Mouse (Mus musculus): ENCODE data around the gene Enpp5. TPM values are rescaled to one million over a fixed set of nuclear protein-coding genes. Genes with fewer than 3 reads are reported as not detected.

Enpp5 gene
- polyA plus RNA-seq, 1 experiment from 2014 or later: 14.8 TPM

- Histone ChIP-seq H3K27ac (ENCODE audit: low read depth, low read length) (no peak overlapping the region), H3K4me2 (replicated peaks; ENCODE audit: low read depth, low read length) (no peak overlapping the region), H3K9ac (ENCODE audit: low read depth, low read length) (no peak overlapping the region), H3K9me3 (ENCODE audit: control insufficient read depth, low read length) (no peaks in the 10 kb centered on the region), H3K27me3 (ENCODE audit: control insufficient read depth, insufficient read depth, low read length) (no peaks in the 10 kb centered on the region), H3K36me3 (ENCODE audit: control insufficient read depth, insufficient read depth, low read length) (no peaks in the 10 kb centered on the region), H3K4me3 (ENCODE audit: low read depth, low read length) (no peak overlapping the region), H3K4me1 (replicated peaks; ENCODE audit: control insufficient read depth, insufficient read depth, low read length) (no peaks in the 10 kb centered on the region)
- WGBS: 69% methylated on average over 6 of the region's 6 CpGs
- ATAC-seq (ENCODE audit: low FRiP score): no peak
- no peak for DNase-seq (ENCODE audit: low spot score)
Observed at GRCm38 (mm10) chr17:44134106-44134505, 55.5 kb downstream of the Enpp5 start.

- H3K4me3 ChIP-seq (ENCODE audit: low read depth, low read length): no peak overlapping the region
- DNase-seq (ENCODE audit: low spot score): no peak
- H3K4me1 ChIP-seq (replicated peaks; ENCODE audit: control insufficient read depth, insufficient read depth, low read length): no peaks in the 10 kb centered on the region
- H3K27me3 ChIP-seq (ENCODE audit: control insufficient read depth, insufficient read depth, low read length): no peaks in the 10 kb centered on the region
- H3K9me3 ChIP-seq (ENCODE audit: control insufficient read depth, low read length): no peaks in the 10 kb centered on the region
- no peak overlapping the region for H3K4me2 ChIP-seq (replicated peaks; ENCODE audit: low read depth, low read length)
- WGBS: 61% methylated on average over 9 of the region's 9 CpGs
- H3K9ac ChIP-seq (ENCODE audit: low read depth, low read length): no peak overlapping the region
- no peak overlapping the region for H3K27ac ChIP-seq (ENCODE audit: low read depth, low read length)
- ATAC-seq (ENCODE audit: low FRiP score): no peak
- H3K36me3 ChIP-seq (ENCODE audit: control insufficient read depth, insufficient read depth, low read length): no peaks in the 10 kb centered on the region
Observed at GRCm38 (mm10) chr17:44134545-44134944, 55.9 kb downstream of the Enpp5 start.

- ATAC-seq (ENCODE audit: low FRiP score) (no peak), DNase-seq (ENCODE audit: low spot score) (no peak)
- H3K9ac ChIP-seq (ENCODE audit: low read depth, low read length): no peak overlapping the region
- no peaks in the 10 kb centered on the region for H3K36me3 ChIP-seq (ENCODE audit: control insufficient read depth, insufficient read depth, low read length)
- H3K4me1 ChIP-seq (replicated peaks; ENCODE audit: control insufficient read depth, insufficient read depth, low read length): no peaks in the 10 kb centered on the region
- no peak overlapping the region for H3K4me3 ChIP-seq (ENCODE audit: low read depth, low read length)
- 82% methylated on average over 8 of the region's 8 CpGs for WGBS
- H3K27ac ChIP-seq (ENCODE audit: low read depth, low read length): no peak overlapping the region
- no peaks in the 10 kb centered on the region for H3K9me3 ChIP-seq (ENCODE audit: control insufficient read depth, low read length)
- H3K27me3 ChIP-seq (ENCODE audit: control insufficient read depth, insufficient read depth, low read length): no peaks in the 10 kb centered on the region
- H3K4me2 ChIP-seq (replicated peaks; ENCODE audit: low read depth, low read length): no peak overlapping the region
Observed at GRCm38 (mm10) chr17:44136018-44136417, 57.4 kb downstream of the Enpp5 start.

Other genes with a start within 250 kb of the Enpp5 start
- gene Enpp4, start 27.0 kb downstream of the Enpp5 start, polyA plus RNA-seq (2014; fragmentation: Nextera tagmentation; extraction: Ambion mirVana): 3.4 and 3.5 TPM in 2 replicates
- gene Clic5, start 109.8 kb downstream of the Enpp5 start, polyA plus RNA-seq (2014; fragmentation: Nextera tagmentation; extraction: Ambion mirVana): 0.15 and 0.26 TPM in 2 replicates